Mouse (Mus musculus): Measurements from ENCODE around the gene Slpi. TPM values are rescaled to one million over a fixed set of nuclear protein-coding genes. Genes with fewer than 3 reads are reported as not detected.

Slpi gene
- polyA plus RNA-seq, 1 experiment = 11.4 TPM

DNA sequence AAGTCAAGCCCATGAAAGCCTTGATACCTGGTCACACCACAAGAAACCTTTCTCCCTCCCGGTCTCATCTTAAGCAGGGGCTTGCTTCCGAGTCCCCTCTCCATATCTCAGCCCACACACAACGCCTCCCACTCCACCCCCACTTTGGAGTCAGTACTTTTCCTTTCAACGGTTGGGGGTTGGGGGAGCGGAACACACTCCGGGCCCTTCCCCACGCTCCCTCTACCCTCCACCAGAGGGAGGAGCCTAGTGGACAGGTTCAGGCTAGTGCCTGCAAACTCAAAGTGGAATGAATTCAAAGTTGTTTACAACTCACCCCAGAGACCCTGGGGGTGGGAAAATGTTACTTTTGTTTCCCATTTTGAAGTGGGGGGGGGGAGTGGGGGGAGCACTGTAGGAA is 41.8 kb upstream of the Slpi start:
- no peak overlapping the region for H3ac ChIP-seq (ENCODE audit: control insufficient read depth, insufficient read length, low read depth)
- H3K79me3 ChIP-seq (ENCODE audit: low read depth) = peaks cover 43% of the 10 kb centered on the region
- no peak for TF ChIP-seq USF1 (IDR thresholded peaks at IDR 0.05; ENCODE audit: low read depth)
- TF ChIP-seq MYOG (IDR thresholded peaks at IDR 0.05; ENCODE audit: control insufficient read depth, extremely low read depth, insufficient read length) = no peak
- no peak for TF ChIP-seq MYOD1 (IDR thresholded peaks at IDR 0.05; ENCODE audit: control insufficient read depth, insufficient read length, low read depth)
- TF ChIP-seq CEBPB (IDR thresholded peaks at IDR 0.05; ENCODE audit: low read depth) = no peak
- no peak for TF ChIP-seq MAX (IDR thresholded peaks at IDR 0.05)
- no peak for TF ChIP-seq FOSL1 (IDR thresholded peaks at IDR 0.05; ENCODE audit: insufficient read depth, low read length, poor library complexity, severe bottlenecking)
- no peak for TF ChIP-seq CTCF (IDR thresholded peaks at IDR 0.05; ENCODE audit: control insufficient read depth, insufficient read depth, insufficient read length)
- H3K79me2 ChIP-seq (ENCODE audit: control insufficient read depth, insufficient read depth) = peaks cover 80% of the 10 kb centered on the region
- H3K36me3 ChIP-seq (ENCODE audit: control insufficient read depth, insufficient read depth) = peaks cover 65% of the 10 kb centered on the region
- no peak overlapping the region for H3K4me3 ChIP-seq (ENCODE audit: insufficient read depth, poor library complexity, severe bottlenecking)
- H3K27me3 ChIP-seq (ENCODE audit: control insufficient read depth, insufficient read depth, insufficient read length) = no peaks in the 10 kb centered on the region

DNA sequence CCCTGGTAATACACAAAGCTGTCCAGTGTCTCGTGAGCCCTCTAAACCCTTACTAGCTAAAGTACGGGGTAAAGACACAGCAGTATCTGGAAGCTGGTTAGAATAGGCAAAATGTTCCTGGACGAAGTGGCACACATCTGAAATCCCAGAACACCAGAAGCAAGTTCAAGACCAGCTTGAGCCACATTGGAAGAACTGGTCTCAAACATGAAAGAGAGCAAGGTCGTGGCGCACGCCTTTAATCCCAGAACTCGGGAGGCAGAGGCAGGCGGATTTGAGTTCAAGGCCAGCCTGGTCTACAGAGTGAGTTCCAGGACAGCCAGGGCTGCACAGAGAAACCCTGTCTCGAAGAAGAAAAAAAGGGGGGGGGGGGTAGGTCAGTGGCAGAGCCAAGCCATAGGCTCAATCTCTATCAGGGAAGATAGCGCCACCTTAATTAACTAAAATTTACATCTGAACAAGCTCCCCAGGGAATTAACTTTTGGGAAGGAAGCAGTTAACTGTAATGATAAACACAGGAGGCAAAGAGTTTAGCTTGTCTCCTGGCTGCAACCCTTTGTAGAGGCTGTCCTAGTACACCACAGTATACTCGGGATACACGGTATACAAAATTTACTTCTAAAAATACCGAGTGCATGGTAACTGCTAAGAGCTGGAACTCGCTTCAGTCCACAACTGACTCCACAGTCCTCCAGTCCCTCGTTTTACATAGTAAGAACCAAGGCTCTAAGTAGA is 41.2 kb upstream of the Slpi start:
- TF ChIP-seq CEBPB (IDR thresholded peaks at IDR 0.05; ENCODE audit: low read depth) (no peak), USF1 (IDR thresholded peaks at IDR 0.05; ENCODE audit: low read depth) (no peak), FOSL1 (IDR thresholded peaks at IDR 0.05; ENCODE audit: insufficient read depth, low read length, poor library complexity, severe bottlenecking) (no peak), MYOD1 (IDR thresholded peaks at IDR 0.05; ENCODE audit: control insufficient read depth, insufficient read length, low read depth) (no peak), MAX (IDR thresholded peaks at IDR 0.05) (no peak), MYOG (IDR thresholded peaks at IDR 0.05; ENCODE audit: control insufficient read depth, extremely low read depth, insufficient read length) (no peak), CTCF (IDR thresholded peaks at IDR 0.05; ENCODE audit: control insufficient read depth, insufficient read depth, insufficient read length) (no peak)
- peaks cover 67% of the 10 kb centered on the region for H3K36me3 ChIP-seq (ENCODE audit: control insufficient read depth, insufficient read depth)
- H3K4me3 ChIP-seq (ENCODE audit: insufficient read depth, poor library complexity, severe bottlenecking) = no peak overlapping the region
- peaks cover 37% of the 10 kb centered on the region for H3K79me3 ChIP-seq (ENCODE audit: low read depth)
- H3K27me3 ChIP-seq (ENCODE audit: control insufficient read depth, insufficient read depth, insufficient read length) = no peaks in the 10 kb centered on the region
- no peak overlapping the region for H3ac ChIP-seq (ENCODE audit: control insufficient read depth, insufficient read length, low read depth)
- H3K79me2 ChIP-seq (ENCODE audit: control insufficient read depth, insufficient read depth) = peaks cover 74% of the 10 kb centered on the region

DNA sequence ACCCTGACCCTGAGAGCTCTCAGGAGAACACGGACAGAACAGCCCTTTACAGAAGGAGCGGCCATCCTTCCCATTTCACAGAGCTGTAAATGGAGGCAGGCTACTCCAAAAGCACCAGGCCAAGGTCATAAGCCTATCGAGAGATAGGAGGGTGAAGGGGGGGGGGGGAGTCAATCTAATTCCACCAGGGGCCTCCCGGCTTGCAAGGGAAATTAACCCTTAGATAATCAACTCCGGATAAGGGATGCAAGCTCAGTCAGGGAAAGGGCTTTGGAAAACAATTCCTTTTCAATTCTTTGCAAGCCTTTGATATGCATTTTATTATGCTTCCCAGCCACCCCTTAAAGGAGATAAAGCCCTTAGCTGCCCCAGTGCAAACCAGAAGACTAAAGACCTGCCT is 39.6 kb upstream of the Slpi start:
- H3K79me3 ChIP-seq (ENCODE audit: low read depth) = peaks cover 21% of the 10 kb centered on the region
- TF ChIP-seq USF1 (IDR thresholded peaks at IDR 0.05; ENCODE audit: low read depth) (no peak), MAX (IDR thresholded peaks at IDR 0.05) (no peak), MYOD1 (IDR thresholded peaks at IDR 0.05; ENCODE audit: control insufficient read depth, insufficient read length, low read depth) (no peak), FOSL1 (IDR thresholded peaks at IDR 0.05; ENCODE audit: insufficient read depth, low read length, poor library complexity, severe bottlenecking) (no peak), CEBPB (IDR thresholded peaks at IDR 0.05; ENCODE audit: low read depth) (no peak), MYOG (IDR thresholded peaks at IDR 0.05; ENCODE audit: control insufficient read depth, extremely low read depth, insufficient read length) (no peak), CTCF (IDR thresholded peaks at IDR 0.05; ENCODE audit: control insufficient read depth, insufficient read depth, insufficient read length) (no peak)
- no peak overlapping the region for H3ac ChIP-seq (ENCODE audit: control insufficient read depth, insufficient read length, low read depth)
- peaks cover 58% of the 10 kb centered on the region for H3K79me2 ChIP-seq (ENCODE audit: control insufficient read depth, insufficient read depth)
- peaks cover 77% of the 10 kb centered on the region for H3K36me3 ChIP-seq (ENCODE audit: control insufficient read depth, insufficient read depth)
- no peaks in the 10 kb centered on the region for H3K27me3 ChIP-seq (ENCODE audit: control insufficient read depth, insufficient read depth, insufficient read length)
- H3K4me3 ChIP-seq (ENCODE audit: insufficient read depth, poor library complexity, severe bottlenecking) = no peak overlapping the region

DNA sequence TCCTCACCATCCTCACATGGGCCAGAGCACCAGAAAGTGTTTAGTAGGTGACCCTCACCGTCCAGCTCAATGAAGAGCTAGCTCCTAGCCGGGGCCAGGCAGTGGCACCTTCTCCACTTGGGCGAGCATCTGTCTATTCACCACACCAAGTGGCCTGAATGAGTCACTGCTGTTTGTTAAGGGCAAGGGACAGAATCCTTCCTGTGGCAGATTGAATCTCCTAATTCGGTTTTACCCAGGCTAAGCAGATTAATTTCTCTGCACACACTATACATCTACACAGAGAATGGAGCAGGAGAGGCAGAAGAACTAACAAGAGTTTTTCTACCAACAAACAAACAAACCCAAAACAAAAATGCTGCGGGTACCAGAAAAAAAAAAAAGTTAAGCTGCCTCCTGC is 38.1 kb upstream of the Slpi start:
- Histone ChIP-seq H3K36me3 (ENCODE audit: control insufficient read depth, insufficient read depth) (peaks cover 88% of the 10 kb centered on the region), H3K4me3 (ENCODE audit: insufficient read depth, poor library complexity, severe bottlenecking) (no peak overlapping the region), H3K79me2 (ENCODE audit: control insufficient read depth, insufficient read depth) (peaks cover 49% of the 10 kb centered on the region), H3ac (ENCODE audit: control insufficient read depth, insufficient read length, low read depth) (no peak overlapping the region), H3K27me3 (ENCODE audit: control insufficient read depth, insufficient read depth, insufficient read length) (no peaks in the 10 kb centered on the region), H3K79me3 (ENCODE audit: low read depth) (peaks cover 20% of the 10 kb centered on the region)
- no peak for TF ChIP-seq MAX (IDR thresholded peaks at IDR 0.05)
- no peak for TF ChIP-seq USF1 (IDR thresholded peaks at IDR 0.05; ENCODE audit: low read depth)
- no peak for TF ChIP-seq FOSL1 (IDR thresholded peaks at IDR 0.05; ENCODE audit: insufficient read depth, low read length, poor library complexity, severe bottlenecking)
- TF ChIP-seq MYOD1 (IDR thresholded peaks at IDR 0.05; ENCODE audit: control insufficient read depth, insufficient read length, low read depth) = no peak
- no peak for TF ChIP-seq CEBPB (IDR thresholded peaks at IDR 0.05; ENCODE audit: low read depth)
- no peak for TF ChIP-seq MYOG (IDR thresholded peaks at IDR 0.05; ENCODE audit: control insufficient read depth, extremely low read depth, insufficient read length)
- TF ChIP-seq CTCF (IDR thresholded peaks at IDR 0.05; ENCODE audit: control insufficient read depth, insufficient read depth, insufficient read length) = no peak

DNA sequence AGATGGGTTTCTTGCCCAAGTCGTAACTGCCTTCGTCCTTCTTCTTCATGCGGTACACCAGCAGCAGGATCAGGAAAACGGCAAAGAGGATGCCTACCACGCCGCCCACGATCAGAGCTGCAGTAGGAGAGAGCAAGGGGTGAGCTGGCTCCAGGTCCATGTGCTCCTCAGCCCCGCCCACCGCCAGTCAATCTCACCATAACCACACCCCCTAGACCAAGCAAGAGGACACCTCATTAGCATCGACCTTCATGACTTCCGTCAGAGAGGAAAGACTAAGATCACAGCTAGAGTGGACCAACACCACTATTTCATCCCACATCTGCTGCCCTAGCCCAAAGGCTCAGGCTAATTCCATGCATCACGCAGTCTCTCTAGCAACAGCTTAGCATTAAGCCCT is 37.2 kb upstream of the Slpi start:
- no peak for TF ChIP-seq CEBPB (IDR thresholded peaks at IDR 0.05; ENCODE audit: low read depth)
- no peak for TF ChIP-seq FOSL1 (IDR thresholded peaks at IDR 0.05; ENCODE audit: insufficient read depth, low read length, poor library complexity, severe bottlenecking)
- TF ChIP-seq MAX (IDR thresholded peaks at IDR 0.05) = no peak
- no peak for TF ChIP-seq MYOD1 (IDR thresholded peaks at IDR 0.05; ENCODE audit: control insufficient read depth, insufficient read length, low read depth)
- no peak for TF ChIP-seq USF1 (IDR thresholded peaks at IDR 0.05; ENCODE audit: low read depth)
- TF ChIP-seq CTCF (IDR thresholded peaks at IDR 0.05; ENCODE audit: control insufficient read depth, insufficient read depth, insufficient read length) = no peak
- TF ChIP-seq MYOG (IDR thresholded peaks at IDR 0.05; ENCODE audit: control insufficient read depth, extremely low read depth, insufficient read length) = no peak
- no peak overlapping the region for H3K4me3 ChIP-seq (ENCODE audit: insufficient read depth, poor library complexity, severe bottlenecking)
- H3K79me3 ChIP-seq (ENCODE audit: low read depth) = peaks cover 17% of the 10 kb centered on the region
- H3K27me3 ChIP-seq (ENCODE audit: control insufficient read depth, insufficient read depth, insufficient read length) = no peaks in the 10 kb centered on the region
- H3K79me2 ChIP-seq (ENCODE audit: control insufficient read depth, insufficient read depth) = peaks cover 41% of the 10 kb centered on the region
- peaks cover 85% of the 10 kb centered on the region for H3K36me3 ChIP-seq (ENCODE audit: control insufficient read depth, insufficient read depth)
- no peak overlapping the region for H3ac ChIP-seq (ENCODE audit: control insufficient read depth, insufficient read length, low read depth)
